Mouse (Mus musculus) CH12F3 (cell line): ENCODE measurements around the gene Rnf32.

Experiments
- in situ Hi-C: fragments of 300-500 bp; cut with MboI; formaldehyde crosslinking; loops from 2 replicates; pipeline ENCODE4 v1.14.3; 2020; ENCODE audit warnings: low sequenced_read_pairs

Rnf32 gene

DNA sequence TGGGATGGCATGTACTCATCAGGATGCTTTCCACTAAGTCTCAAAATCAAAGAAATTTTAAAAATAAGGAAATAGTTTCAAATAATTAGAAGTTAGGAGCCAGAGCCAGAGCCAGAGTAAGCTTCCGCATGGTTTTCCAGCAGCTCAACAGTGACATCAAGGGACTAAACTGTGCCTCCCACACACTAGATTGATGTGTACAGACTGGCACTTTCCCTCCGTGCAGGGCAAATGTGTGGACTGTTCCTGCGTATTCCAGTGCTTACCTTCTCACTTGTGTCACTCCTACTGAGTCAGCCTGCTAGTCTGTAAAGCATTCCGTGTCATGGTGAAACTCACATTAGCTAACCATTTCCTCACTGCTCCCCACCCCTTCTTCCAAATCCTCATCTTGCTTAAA is 75.1 kb downstream of the Rnf32 start:
- in situ Hi-C loops, result no loop called here

DNA sequence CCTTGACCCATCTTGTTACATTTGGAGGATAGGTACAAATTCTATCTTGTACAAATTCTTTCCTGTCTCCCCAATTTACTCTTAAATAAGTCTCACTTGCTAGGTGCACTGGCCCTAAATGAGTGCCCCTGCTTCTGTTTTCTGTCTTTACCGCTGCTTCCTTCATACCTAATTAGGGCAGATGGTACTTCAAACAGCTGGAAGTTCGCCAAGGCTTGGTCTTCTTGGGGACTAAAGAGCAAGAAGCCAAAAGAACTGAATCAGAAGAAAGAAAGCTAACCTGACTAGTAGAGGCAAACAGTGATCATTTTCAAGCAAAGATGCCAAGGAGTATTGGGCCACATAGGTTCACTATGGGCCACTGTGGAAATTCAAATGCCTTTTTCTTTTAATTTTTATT is 77.6 kb downstream of the Rnf32 start:
- in situ Hi-C loops, result no loop called here

DNA sequence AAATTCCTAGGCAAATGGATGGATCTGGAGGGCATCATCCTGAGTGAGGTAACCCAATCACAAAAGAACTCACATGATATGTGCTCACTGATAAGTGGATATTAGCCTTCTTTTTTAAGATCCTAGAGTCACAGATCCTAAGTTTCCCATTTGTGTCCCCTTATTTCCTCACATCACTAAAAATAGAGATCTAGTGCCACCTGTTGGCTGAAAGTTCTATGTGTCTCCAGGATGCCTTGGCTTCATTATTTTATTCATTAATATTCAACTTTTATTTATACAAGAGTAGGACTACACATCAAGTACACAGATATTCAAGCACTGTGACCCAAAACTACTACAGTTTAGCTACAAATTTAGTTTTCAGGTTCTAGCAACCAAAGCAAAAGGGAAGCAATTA is 79.0 kb downstream of the Rnf32 start:
- in situ Hi-C loops, result no loop called here
